Mouse (Mus musculus) T-cell, adult 66 days (primary cell): Measurements from ENCODE around the gene Suz12. TPM values are rescaled to one million over a fixed set of nuclear protein-coding genes. Genes with fewer than 3 reads are reported as not detected.

Source experiments
- total RNA-seq, 2 experiments: library from RNA; stranded (reverse); gene quantifications; 3 replicates in 1 of 2; 4 replicates in 1 of 2; pipeline ENCODE4 v1.2.4; 2023

Gene Suz12
- total RNA-seq, result 10 to 100 TPM; 79.4 to 81.8 TPM

DNA sequence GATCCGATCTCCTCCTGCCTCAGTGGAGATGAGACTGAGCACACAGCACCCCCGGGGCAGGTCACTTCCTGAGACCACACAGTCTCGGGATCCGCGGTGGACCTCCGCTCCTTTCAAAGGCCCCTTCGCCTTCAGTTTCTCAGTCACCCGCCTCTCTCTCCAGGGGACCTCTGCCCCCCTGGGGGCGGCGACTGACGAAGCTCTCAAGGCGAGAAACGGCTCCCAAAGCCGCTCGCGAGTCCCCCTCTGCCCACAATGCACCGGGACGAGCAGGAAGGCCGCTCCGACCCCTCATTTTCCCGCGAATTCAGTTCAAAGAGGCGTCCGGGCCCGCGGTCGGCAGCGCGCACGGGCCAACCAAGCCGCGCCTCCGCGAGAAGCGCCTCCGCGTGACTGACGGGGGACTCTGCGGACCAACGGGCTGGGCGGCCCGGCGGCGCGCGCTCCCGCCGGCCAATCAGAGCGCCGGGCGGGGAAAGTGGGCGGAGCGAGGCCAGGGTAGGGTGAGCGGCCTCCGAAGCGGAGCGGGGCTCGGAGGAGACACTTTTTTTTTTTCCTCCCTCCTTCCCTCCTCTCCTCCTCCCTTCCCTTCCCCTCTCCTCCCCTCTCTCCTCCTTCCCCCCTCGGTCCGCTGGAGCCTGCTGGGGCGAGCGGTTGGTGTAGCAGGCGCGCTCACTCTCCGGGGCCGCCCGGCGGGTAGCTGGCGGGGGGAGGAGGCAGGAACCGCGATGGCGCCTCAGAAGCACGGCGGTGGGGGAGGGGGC, at the start of gene Suz12:
Suz12 (plus strand) TSS at position 515 of the 764 bp plus-strand sequence.

DNA sequence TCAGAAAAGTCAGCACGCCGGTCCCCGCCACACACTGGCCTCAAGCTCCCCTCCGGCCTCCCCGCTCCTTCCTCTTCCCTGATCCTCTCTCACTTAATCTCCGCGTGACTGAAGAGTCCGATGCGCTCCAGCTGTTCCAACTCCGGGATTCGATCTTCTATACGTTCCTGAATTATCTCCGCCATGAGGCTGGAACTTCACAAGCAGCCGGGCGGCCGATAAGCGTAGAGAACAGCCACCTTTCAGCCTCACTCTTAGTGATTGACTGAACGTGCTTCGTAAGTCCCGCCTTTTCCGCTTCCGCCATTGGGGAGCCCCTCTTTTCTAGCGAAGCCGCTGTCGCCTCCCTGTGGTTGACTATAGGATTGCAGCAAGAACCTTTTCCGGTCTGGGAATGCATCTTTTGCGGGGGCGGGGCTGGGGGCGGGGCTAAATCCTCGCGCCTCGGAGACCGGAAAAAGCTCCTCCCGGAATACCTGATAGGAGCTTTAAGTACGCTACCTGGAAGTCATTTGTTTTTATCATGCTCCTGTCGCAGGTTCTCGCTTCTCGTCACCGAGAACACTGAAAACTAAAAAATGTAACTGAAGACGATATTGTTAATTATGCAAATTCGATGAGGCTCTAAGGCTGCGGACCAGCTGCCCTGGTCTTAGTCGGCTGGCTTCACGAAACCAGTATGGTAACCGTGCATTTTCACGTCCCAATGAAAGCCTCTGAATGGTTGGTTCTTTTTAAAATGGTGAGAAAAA, 30.6 kb upstream of the Suz12 start, which contains the start of gene Utp6:
Utp6 (minus strand) TSS at position 266 of the 752 bp plus-strand sequence.

DNA sequence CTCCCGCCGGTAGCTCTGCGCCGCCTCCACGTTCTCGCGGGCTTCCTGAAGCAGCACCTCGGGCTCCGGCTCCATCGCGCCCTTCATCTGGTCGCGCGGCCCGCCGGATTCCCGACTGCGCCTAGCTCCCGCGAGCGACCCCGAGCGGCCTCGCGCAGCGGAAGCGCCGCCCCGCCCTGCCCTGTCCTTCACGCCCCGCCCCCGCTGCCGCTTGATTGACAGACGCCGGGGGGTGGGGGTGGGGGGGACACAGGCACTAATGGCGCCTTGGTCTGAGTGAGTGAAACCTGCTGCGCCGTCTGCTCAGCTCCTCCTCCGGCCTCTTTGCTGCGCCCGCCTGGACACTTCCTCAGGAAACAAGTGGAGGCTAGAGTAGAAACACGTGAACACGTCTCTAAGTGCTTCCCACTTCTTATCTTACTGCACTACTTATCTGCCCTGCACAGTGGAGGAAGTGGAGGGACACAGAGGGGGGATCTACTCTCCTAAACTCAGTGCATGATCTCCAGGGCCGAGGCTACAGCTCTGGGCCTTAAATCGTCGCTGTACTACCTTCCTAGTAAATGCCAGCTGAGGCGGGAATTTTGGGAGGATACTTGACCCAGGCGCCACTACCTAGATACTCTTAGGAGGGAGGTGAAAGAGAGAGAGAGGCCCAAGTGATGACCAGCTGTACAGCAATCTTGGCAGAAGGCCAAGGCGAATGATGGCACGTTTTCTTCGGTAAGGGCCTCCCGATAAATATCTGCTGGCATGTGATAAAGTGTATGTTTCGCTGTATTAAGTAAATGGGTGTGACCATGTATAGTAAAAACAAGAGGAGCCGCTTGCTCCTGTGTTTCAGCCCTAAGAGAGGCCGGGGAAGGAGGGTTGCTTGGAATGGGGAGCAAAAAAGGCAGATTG, 88.2 kb downstream of the Suz12 start, which contains the start of gene Crlf3:
Crlf3 (minus strand) TSS at position 166 of the 903 bp plus-strand sequence.

Other genes with a start within 250 kb of the Suz12 start
- gene Utp6, start 30.7 kb upstream of the Suz12 start, total RNA-seq, result 10 to 100 TPM; 42.0 to 48.5 TPM
- gene Crlf3, start 87.9 kb downstream of the Suz12 start, total RNA-seq, result 100 to 1,000 TPM; 246 to 303 TPM
- 1 to 10 TPM; 5.7 to 6.0 TPM for gene Atad5, start 96.3 kb downstream of the Suz12 start, total RNA-seq
- gene Tefm, start 149.1 kb downstream of the Suz12 start, total RNA-seq, result 1 to 10 TPM; 6.1 to 7.0 TPM
- gene Adap2, start 161.0 kb downstream of the Suz12 start, total RNA-seq, result 1 to 10 TPM in 1 of 2 experiments, under 1 TPM in 1; 0.73 to 2.5 TPM
- 1 to 10 TPM; 5.5 to 6.3 TPM for gene Rnf135, start 190.7 kb downstream of the Suz12 start, total RNA-seq
- gene Rhot1, start 215.9 kb downstream of the Suz12 start, total RNA-seq, result 10 to 100 TPM; 45.1 to 49.2 TPM